Mouse (Mus musculus): ENCODE measurements around the gene Mpeg1.

DNA sequence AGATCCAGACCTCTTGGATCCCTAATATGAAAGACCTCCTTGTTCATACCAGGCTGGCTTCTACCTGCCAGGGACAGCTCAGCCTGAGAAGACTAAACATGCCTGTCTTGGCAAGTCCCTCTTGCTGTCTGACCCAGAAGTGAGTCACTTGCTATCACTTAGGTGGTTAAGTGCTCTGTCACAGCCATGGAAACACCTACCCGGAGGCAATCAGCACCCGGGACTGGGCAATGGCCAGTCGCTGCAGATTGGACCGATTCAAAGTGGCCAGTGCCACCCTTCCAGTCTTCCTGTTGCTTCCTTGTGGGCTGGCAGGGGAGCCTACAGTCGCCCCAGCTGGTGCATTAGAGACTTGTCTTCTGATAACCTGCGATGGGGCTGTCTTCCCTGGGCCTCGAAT lies 31.1 kb downstream of the Mpeg1 start:
- TF ChIP-seq CTCF (IDR thresholded peaks at IDR 0.05; ENCODE audit: borderline replicate concordance, control insufficient read depth, extremely low read depth, insufficient read depth, low read length, poor library complexity) (no peak), POLR2A (IDR thresholded peaks at IDR 0.05; ENCODE audit: control insufficient read depth, extremely low read depth, insufficient read depth, low read length, poor library complexity) (no peak)
